Mouse (Mus musculus) lung, postnatal 0 days (tissue): Measurements from ENCODE around the gene Lyl1.

Experiments
- CTCF ChIP-seq: IDR thresholded peaks from 2 replicates; pipeline ENCODE4 v1.5.1; 2016; ENCODE audit warnings: antibody characterized with exemption, mild to moderate bottlenecking
- EP300 ChIP-seq: IDR thresholded peaks from 2 replicates; pipeline ENCODE4 v1.6.1; 2016; ENCODE audit warnings: antibody characterized with exemption, mild to moderate bottlenecking, control low read depth

- TF ChIP-seq CTCF (no peak), EP300 (peak; percentile 78; the same call in 1 of the 2 replicates)
These were observed 28.7 kb downstream of the Lyl1 start for GRCm38 (mm10) chr8:84729921-84730362.
